Mouse (Mus musculus) embryonic facial prominence, embryonic 11.5 days (tissue): ENCODE measurements at regions not wholly inside any gene's neighbourhood (a gene's known extent, or its start where the extent isn't known, plus 50 kb on each side); places are given as distances from the start of the nearest gene placed in this dataset.

Experiments
- ATAC-seq: fragments of 200-750 bp; cut with Nextera tagmentation; replicated peaks from 2 replicates; pipeline ENCODE4 v1.8.0; 2017; ENCODE audit warnings: low read depth; ENCODE audit not compliant: insufficient number of reproducible peaks, low FRiP score, low TSS enrichment
- DNase-seq: peaks from one replicate; pipeline ENCODE4 v3.0.0-alpha.2; 2015; ENCODE audit warnings: low spot score
- H3K27ac ChIP-seq: fragments of 300-500 bp; sonication (generic); replicated peaks from 2 replicates; pipeline ENCODE4 v1.5.1; 2014; ENCODE audit warnings: mild to moderate bottlenecking, low read depth, low read length, control low read depth
- H3K27me3 ChIP-seq: fragments of 300-500 bp; sonication (generic); 2 replicates; pipeline ENCODE4 v1.6.1; 2014; ENCODE audit warnings: mild to moderate bottlenecking, low read length, moderate library complexity, mixed read lengths; ENCODE audit not compliant: control insufficient read depth, insufficient read depth
- H3K36me3 ChIP-seq: fragments of 300-500 bp; sonication (generic); replicated peaks from 2 replicates; pipeline ENCODE4 v1.6.1; 2014; ENCODE audit warnings: low read depth, mild to moderate bottlenecking, low read length, moderate library complexity, mixed read lengths; ENCODE audit not compliant: control insufficient read depth, insufficient read depth
- H3K4me1 ChIP-seq: fragments of 300-500 bp; sonication (generic); 2 replicates; pipeline ENCODE4 v1.6.1; 2014; ENCODE audit warnings: low read length, mixed read lengths; ENCODE audit not compliant: control insufficient read depth, insufficient read depth
- H3K4me2 ChIP-seq: fragments of 300-500 bp; sonication (generic); 2 replicates; pipeline ENCODE4 v1.6.1; 2014; ENCODE audit warnings: low read depth, mild to moderate bottlenecking, control low read depth, low read length, moderate library complexity
- H3K4me3 ChIP-seq: fragments of 300-500 bp; sonication (generic); 2 replicates; pipeline ENCODE4 v1.5.1; 2014; ENCODE audit warnings: low read depth, low read length, control low read depth
- H3K9ac ChIP-seq: fragments of 300-500 bp; sonication (generic); replicated peaks from 2 replicates; pipeline ENCODE4 v1.6.1; 2014; ENCODE audit warnings: mild to moderate bottlenecking, control low read depth, low read length
- H3K9me3 ChIP-seq: fragments of 300-500 bp; sonication (generic); replicated peaks from 2 replicates; pipeline ENCODE4 v1.6.1; 2016; ENCODE audit warnings: mild to moderate bottlenecking, low read length, inconsistent platforms, mixed read lengths; ENCODE audit not compliant: control insufficient read depth
- WGBS: fragments of 180-500 bp; shearing (Covaris S2); extraction: QIAGEN DNeasy Blood & Tissue Kit; methylation state at CpG from one replicate; pipeline ENCODE4 v1.1.7; 2014; 5-methylcytosine and 5-hydroxymethylcytosine counted together

- WGBS, result 68% methylated on average over 4 of the region's 4 CpGs
- Histone ChIP-seq H3K27me3 (no peaks in the 10 kb centered on the region), H3K36me3 (no peaks in the 10 kb centered on the region), H3K4me2 (no peak overlapping the region), H3K4me1 (no peaks in the 10 kb centered on the region), H3K4me3 (no peak overlapping the region), H3K27ac (no peak overlapping the region), H3K9ac (no peak overlapping the region), H3K9me3 (no peaks in the 10 kb centered on the region)
- ATAC-seq, result no peak
- DNase-seq, result no peak
Measured at GRCm38 (mm10) chr1:44957125-44957524, 354.2 kb upstream of the Col3a1 start.

GRCm38 (mm10) chr1:44987171-44987570 is 324.2 kb upstream of the Col3a1 start:
- ATAC-seq (no peak), DNase-seq (no peak)
- Histone ChIP-seq H3K36me3 (no peaks in the 10 kb centered on the region), H3K27ac (no peak overlapping the region), H3K4me2 (no peak overlapping the region), H3K4me1 (no peaks in the 10 kb centered on the region), H3K9me3 (no peaks in the 10 kb centered on the region), H3K27me3 (no peaks in the 10 kb centered on the region), H3K4me3 (no peak overlapping the region), H3K9ac (no peak overlapping the region)
- WGBS, result 63% methylated on average over 3 of the region's 3 CpGs

DNA sequence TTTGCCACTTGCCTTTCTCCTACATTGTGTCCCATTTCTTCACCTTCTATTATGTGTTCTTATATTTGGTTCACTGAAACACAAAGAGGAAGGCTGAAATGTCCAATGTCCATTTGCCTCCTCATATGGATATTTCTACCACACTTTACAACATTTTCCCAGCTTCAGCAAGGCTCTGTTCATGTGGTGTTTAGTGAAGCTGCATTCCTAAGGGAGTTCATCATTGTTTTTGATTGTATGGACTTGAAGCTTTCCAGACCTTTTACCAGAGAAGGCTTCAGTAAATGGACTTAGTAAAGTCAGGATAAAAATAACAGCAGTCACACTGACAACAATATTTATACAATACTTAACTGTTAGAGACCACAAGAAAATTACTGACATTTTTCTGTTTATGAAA is 290.8 kb upstream of the Col3a1 start:
- Histone ChIP-seq H3K36me3 (no peaks in the 10 kb centered on the region), H3K9me3 (no peaks in the 10 kb centered on the region), H3K9ac (no peak overlapping the region), H3K4me2 (no peak overlapping the region), H3K4me3 (no peak overlapping the region), H3K27ac (no peak overlapping the region), H3K4me1 (no peaks in the 10 kb centered on the region), H3K27me3 (no peaks in the 10 kb centered on the region)
- DNase-seq, result peak; percentile 53
- no peak; the same call in 1 of the 2 replicates for ATAC-seq

DNA sequence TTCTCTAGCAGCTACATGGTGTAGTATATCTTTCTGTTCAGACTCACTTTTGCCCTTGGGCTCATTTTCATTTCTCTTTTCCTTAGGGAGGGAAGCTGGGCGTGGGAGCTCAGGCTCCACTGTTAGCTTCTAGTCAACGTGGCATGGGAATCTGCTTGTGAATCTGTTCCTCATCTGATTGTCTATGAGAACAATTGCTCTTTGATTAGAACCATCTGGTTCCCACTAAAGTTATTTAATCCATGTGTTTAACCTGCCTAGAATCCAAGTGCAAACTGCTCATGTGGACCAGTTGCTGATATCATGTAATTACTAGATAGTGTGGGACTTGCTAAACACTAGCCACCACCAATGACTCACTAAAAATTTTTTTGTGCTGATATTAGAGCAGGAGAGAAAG is 290.1 kb upstream of the Col3a1 start:
- peak; percentile 59; the same call in 1 of the 2 replicates for ATAC-seq
- Histone ChIP-seq H3K36me3 (no peaks in the 10 kb centered on the region), H3K4me1 (no peaks in the 10 kb centered on the region), H3K27ac (no peak overlapping the region), H3K27me3 (no peaks in the 10 kb centered on the region), H3K4me3 (no peak overlapping the region), H3K9ac (no peak overlapping the region), H3K4me2 (no peak overlapping the region), H3K9me3 (no peaks in the 10 kb centered on the region)
- peak; percentile 86 for DNase-seq
- WGBS, result 27% methylated on average over 2 of the region's 2 CpGs

- Histone ChIP-seq H3K4me1 (no peaks in the 10 kb centered on the region), H3K9me3 (no peaks in the 10 kb centered on the region), H3K4me3 (no peak overlapping the region), H3K36me3 (no peaks in the 10 kb centered on the region), H3K9ac (no peak overlapping the region), H3K4me2 (no peak overlapping the region), H3K27me3 (no peaks in the 10 kb centered on the region), H3K27ac (no peak overlapping the region)
- ATAC-seq, result no peak
- no peak for DNase-seq
- WGBS, result 71% methylated on average over 1 of the region's 1 CpGs
Measured at GRCm38 (mm10) chr1:45022146-45022841, 289.0 kb upstream of the Col3a1 start.

GRCm38 (mm10) chr1:45023336-45023735 is 288.0 kb upstream of the Col3a1 start:
- H3K9ac ChIP-seq, result no peak overlapping the region
- H3K4me3 ChIP-seq, result no peak overlapping the region
- no peaks in the 10 kb centered on the region for H3K9me3 ChIP-seq
- no peak overlapping the region for H3K27ac ChIP-seq
- no peak for DNase-seq
- H3K4me2 ChIP-seq, result no peak overlapping the region
- no peaks in the 10 kb centered on the region for H3K27me3 ChIP-seq
- ATAC-seq, result no peak
- no peaks in the 10 kb centered on the region for H3K4me1 ChIP-seq
- 63% methylated on average over 3 of the region's 3 CpGs for WGBS
- no peaks in the 10 kb centered on the region for H3K36me3 ChIP-seq

GRCm38 (mm10) chr1:45031436-45032027 is 279.8 kb upstream of the Col3a1 start:
- Histone ChIP-seq H3K36me3 (no peaks in the 10 kb centered on the region), H3K9me3 (no peaks in the 10 kb centered on the region), H3K27me3 (no peaks in the 10 kb centered on the region), H3K4me3 (no peak overlapping the region), H3K4me1 (no peaks in the 10 kb centered on the region), H3K9ac (no peak overlapping the region), H3K4me2 (no peak overlapping the region), H3K27ac (no peak overlapping the region)
- ATAC-seq (no peak), DNase-seq (peak; percentile 63)
- WGBS, result 40% methylated on average over 4 of the region's 4 CpGs

GRCm38 (mm10) chr1:45033343-45033742 is 278.0 kb upstream of the Col3a1 start:
- no peaks in the 10 kb centered on the region for H3K36me3 ChIP-seq
- H3K27ac ChIP-seq, result no peak overlapping the region
- no peaks in the 10 kb centered on the region for H3K4me1 ChIP-seq
- ATAC-seq, result no peak
- DNase-seq, result no peak
- H3K9ac ChIP-seq, result no peak overlapping the region
- 75% methylated on average over 7 of the region's 7 CpGs for whole genome bisulfite sequencing
- H3K4me2 ChIP-seq, result no peak overlapping the region
- H3K9me3 ChIP-seq, result no peaks in the 10 kb centered on the region
- no peak overlapping the region for H3K4me3 ChIP-seq
- H3K27me3 ChIP-seq, result no peaks in the 10 kb centered on the region
